30 mouse cellular contexts compared by ENCODE assay signal in the genomic region with DNA sequence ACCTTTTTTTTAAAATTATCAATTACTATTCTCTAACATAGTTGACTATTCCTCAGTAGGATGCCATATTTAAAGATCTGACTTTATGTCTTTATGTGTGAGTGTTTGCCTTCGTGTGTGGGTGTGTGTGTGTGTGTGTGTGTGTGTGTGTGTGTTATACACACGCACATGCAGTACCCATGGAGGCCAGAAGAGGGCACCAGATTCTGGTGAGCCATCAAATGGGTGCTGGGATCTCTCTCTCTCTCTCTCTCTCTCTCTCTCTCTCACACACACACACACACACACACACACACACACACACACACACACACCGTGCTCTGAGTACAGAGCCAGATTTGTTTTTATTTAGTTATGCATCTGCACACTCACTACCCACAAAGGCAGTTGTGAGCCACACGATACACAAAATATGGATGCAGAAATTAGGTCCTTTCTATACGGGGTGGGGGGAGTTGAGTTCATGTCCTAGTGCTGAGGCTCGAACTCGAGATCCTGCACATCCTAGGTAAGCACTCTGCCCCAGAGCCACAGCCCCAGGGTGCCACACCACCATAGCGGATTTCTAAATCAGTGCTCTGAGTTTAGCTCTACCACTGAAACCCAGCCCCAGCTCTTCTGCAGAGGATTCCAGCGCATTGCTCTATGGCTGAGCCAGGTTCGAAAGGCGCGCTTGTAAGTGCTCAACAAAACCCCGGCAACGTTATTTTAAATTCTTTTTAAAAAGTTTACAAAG. TPM values are rescaled to one million over a fixed set of nuclear protein-coding genes. Genes with fewer than 3 reads are reported as not detected.
DNase-seq lines count a peak whose midpoint lies in the region; ATAC-seq and TF ChIP-seq lines count a peak whose summit lies in the region.
"Had no signal": no experiment of that assay in that cellular context is flagged by ENCODE, and none has a peak within 500 bp of the region (broad histone marks: within the 10 kb centered on the region; RNA-seq: fewer than 3 reads in every experiment).

No protein-coding gene starts in this region.

- H3K4me3 ChIP-seq in forebrain, postnatal 0 days (ENCODE audit: low read depth, low read length), result no peak overlapping the region
- H3K4me3 ChIP-seq in forebrain, embryonic 12.5 days (replicated peaks), result no peak overlapping the region
- H3K4me3 ChIP-seq in liver, embryonic 14.5 days (ENCODE audit: insufficient read depth in 1 of 2, low read depth in 2 of 2, low read length in 2 of 2), result no peak overlapping the region
- no peak overlapping the region for H3K4me3 ChIP-seq in testis, adult 2 months (ENCODE audit: control insufficient read depth, low read depth, low read length)
- H3K4me3 ChIP-seq: forebrain, embryonic 15.5 days; heart, embryonic 13.5 days; hindbrain, embryonic 12.5 days; limb, embryonic 13.5 days; liver, embryonic 15.5 days; myocyte; neural tube, embryonic 13.5 days; stomach, embryonic 15.5 days had no signal

- no peak overlapping the region for H3K27ac ChIP-seq in forebrain, postnatal 0 days (ENCODE audit: low read depth, low read length)
- no peak overlapping the region for H3K27ac ChIP-seq in forebrain, embryonic 12.5 days
- no peak overlapping the region for H3K27ac ChIP-seq in liver, embryonic 14.5 days
- H3K27ac ChIP-seq in testis, adult 2 months (ENCODE audit: control insufficient read depth, insufficient read depth, low read depth, low read length), result no peak overlapping the region
- H3K27ac ChIP-seq: forebrain, embryonic 15.5 days; heart, embryonic 13.5 days; hindbrain, embryonic 12.5 days; limb, embryonic 13.5 days; liver, embryonic 15.5 days; neural tube, embryonic 13.5 days; stomach, embryonic 15.5 days had no signal

- peak; percentile 38 for TF ChIP-seq CTCF in forebrain, postnatal 0 days (IDR thresholded peaks at IDR 0.05; ENCODE audit: low read depth)
- peak; percentile 54 for TF ChIP-seq CTCF in liver, embryonic 14.5 days (IDR thresholded peaks at IDR 0.05; ENCODE audit: low read depth)
- peak; percentile 65 for TF ChIP-seq CTCF in testis, adult 2 months (IDR thresholded peaks at IDR 0.05; ENCODE audit: control insufficient read depth, insufficient read depth, insufficient replicate concordance, low read depth, low read length)

- no peak for DNase-seq in forebrain, postnatal 0 days
- DNase-seq in liver, embryonic 14.5 days (ENCODE audit: low read depth in 3 of 3, low spot score in 3 of 3), result no peak
- no peak for DNase-seq in liver
- no peak for DNase-seq in testis, postnatal 14 days (ENCODE audit: low spot score)
- no peak for DNase-seq in retina, embryonic 14.5 days (ENCODE audit: low spot score)
- no peak for DNase-seq in adrenal gland, postnatal 14 days
- DNase-seq: adrenal gland, adult 8-10 months; cerebellum, adult 8-10 months; cerebellum, postnatal 36 days; embryo, embryonic 11 days; gastrocnemius, postnatal 14 days; heart, adult 18-20 months; heart, postnatal 14 days; kidney, adult 2 months; kidney, postnatal 14 days; layer of hippocampus, postnatal 36 days; lung, postnatal 14 days; midbrain, embryonic 14.5 days had no signal

- no peak for TF ChIP-seq POLR2A in testis, adult 2 months (IDR thresholded peaks at IDR 0.05; ENCODE audit: control insufficient read depth, low read depth, low read length)

- no peak for TF ChIP-seq EP300 in liver, embryonic 14.5 days (IDR thresholded peaks at IDR 0.05; ENCODE audit: low read depth)

- H3K36me3 ChIP-seq in forebrain, postnatal 0 days (ENCODE audit: insufficient read depth), result no peaks in the 10 kb centered on the region
- H3K36me3 ChIP-seq in forebrain, embryonic 12.5 days (replicated peaks), result no peaks in the 10 kb centered on the region
- no peaks in the 10 kb centered on the region for H3K36me3 ChIP-seq in liver, embryonic 14.5 days (replicated peaks; ENCODE audit: control insufficient read depth, insufficient read depth, low read depth)
- no peaks in the 10 kb centered on the region for H3K36me3 ChIP-seq in testis, adult 2 months (ENCODE audit: control insufficient read depth, insufficient read depth, low read length)
- H3K36me3 ChIP-seq: forebrain, embryonic 15.5 days; heart, embryonic 13.5 days; hindbrain, embryonic 12.5 days; limb, embryonic 13.5 days; liver, embryonic 15.5 days; neural tube, embryonic 13.5 days; stomach, embryonic 15.5 days had no signal

- no peaks in the 10 kb centered on the region for H3K9me3 ChIP-seq in forebrain, postnatal 0 days (ENCODE audit: low read length)
- H3K9me3 ChIP-seq in forebrain, embryonic 12.5 days, result no peaks in the 10 kb centered on the region; the same call in 1 of the 2 replicates
- no peaks in the 10 kb centered on the region for H3K9me3 ChIP-seq in liver, embryonic 14.5 days (ENCODE audit: control insufficient read depth, low read length)
- H3K9me3 ChIP-seq: forebrain, embryonic 15.5 days; heart, embryonic 13.5 days; liver, embryonic 15.5 days; neural tube, embryonic 13.5 days; stomach, embryonic 15.5 days had no signal

- no peak for ATAC-seq in forebrain, postnatal 0 days
- ATAC-seq in forebrain, embryonic 12.5 days (ENCODE audit: low FRiP score), result no peak
- ATAC-seq in liver, embryonic 14.5 days (ENCODE audit: insufficient read depth), result no peak
- ATAC-seq: activated CD4-positive, CD25-positive, alpha-beta regulatory T cell, adult 4 months; forebrain, embryonic 15.5 days had no signal

- no peak overlapping the region for H3K4me2 ChIP-seq in forebrain, postnatal 0 days (ENCODE audit: low read depth)
- no peak overlapping the region for H3K4me2 ChIP-seq in forebrain, embryonic 12.5 days
- no peak overlapping the region for H3K4me2 ChIP-seq in liver, embryonic 14.5 days (ENCODE audit: low read depth)
- H3K4me2 ChIP-seq: forebrain, embryonic 15.5 days; heart, embryonic 13.5 days; hindbrain, embryonic 12.5 days; limb, embryonic 13.5 days; liver, embryonic 15.5 days; neural tube, embryonic 13.5 days; stomach, embryonic 15.5 days had no signal

- 76% methylated on average over 14 of the region's 14 CpGs for WGBS in forebrain, postnatal 0 days
- 76% methylated on average over 14 of the region's 14 CpGs for WGBS in forebrain, embryonic 12.5 days
- 72% methylated on average over 14 of the region's 14 CpGs for WGBS in liver, embryonic 14.5 days (ENCODE audit: insufficient replicate concordance)

- no peaks in the 10 kb centered on the region for H3K4me1 ChIP-seq in forebrain, postnatal 0 days (ENCODE audit: insufficient read depth)
- peaks cover 7% of the 10 kb centered on the region for H3K4me1 ChIP-seq in forebrain, embryonic 12.5 days
- peaks cover 0 to 3% of the 10 kb centered on the region in 2 experiments; a peak in 1 of 4 replicates for H3K4me1 ChIP-seq in liver, embryonic 14.5 days (replicated peaks; ENCODE audit: control insufficient read depth in 2 of 2, insufficient read depth in 2 of 2, low read length in 1 of 2)
- no peaks in the 10 kb centered on the region; the same call in 1 of the 2 replicates for H3K4me1 ChIP-seq in testis, adult 2 months (ENCODE audit: control insufficient read depth, insufficient read depth, low read length)
- H3K4me1 ChIP-seq: liver, embryonic 15.5 days; stomach, embryonic 15.5 days had no signal

- peaks cover 55% of the 10 kb centered on the region for H3K27me3 ChIP-seq in forebrain, postnatal 0 days (ENCODE audit: insufficient read depth, low read length)
- H3K27me3 ChIP-seq in forebrain, embryonic 12.5 days, result peaks cover 90% of the 10 kb centered on the region
- peaks cover 13% of the 10 kb centered on the region for H3K27me3 ChIP-seq in liver, embryonic 14.5 days (ENCODE audit: control insufficient read depth, insufficient read depth, low read length)
- no peaks in the 10 kb centered on the region for H3K27me3 ChIP-seq in testis, adult 2 months (ENCODE audit: control insufficient read depth, insufficient read depth, low read length)

- H3K9ac ChIP-seq in forebrain, postnatal 0 days, result no peak overlapping the region
- H3K9ac ChIP-seq in forebrain, embryonic 12.5 days, result no peak overlapping the region
- H3K9ac ChIP-seq in liver, embryonic 14.5 days (replicated peaks), result no peak overlapping the region
- H3K9ac ChIP-seq: forebrain, embryonic 15.5 days; heart, embryonic 13.5 days; hindbrain, embryonic 12.5 days; limb, embryonic 13.5 days; liver, embryonic 15.5 days; neural tube, embryonic 13.5 days; stomach, embryonic 15.5 days had no signal

RNA-seq across cellular contexts. Expression of a gene that starts 38.5 kb away (rescaled TPM):
- 1.5 and 2.9 TPM in 2 replicates for total RNA-seq in forebrain, postnatal 0 days (2014; rRNA removed)
- 1.2 and 1.7 TPM in 2 replicates for polyA plus RNA-seq in forebrain, postnatal 0 days (2015; fragmentation: Nextera tagmentation; extraction: Ambion mirVana)
- 1.7 and 2.3 TPM in 2 replicates for polyA plus RNA-seq in forebrain, embryonic 12.5 days (2016; fragmentation: Nextera tagmentation; extraction: Ambion mirVana)
- 1.4 and 1.7 TPM in 2 replicates for polyA plus RNA-seq in liver, embryonic 14.5 days (2012; rRNA removed)
- 2.0 and 2.4 TPM in 2 replicates for polyA plus RNA-seq in liver, embryonic 14.5 days (2014; fragmentation: Nextera tagmentation; extraction: Ambion mirVana)
- 0.52 and 1.7 TPM in 2 replicates for polyA plus RNA-seq in testis, adult 2 months (2012; rRNA removed)
- 176 and 177 TPM in 2 replicates for total RNA-seq in adrenal gland, postnatal 14 days (2021)
- total RNA-seq: megakaryocyte, adult 5-6 weeks had no signal
- polyA plus RNA-seq: activated CD4-positive, CD25-positive, alpha-beta regulatory T cell, adult 4 months had no signal
